Mouse (Mus musculus) neural tube, embryonic 11.5 days (tissue): ENCODE measurements at regions not wholly inside any gene's neighbourhood (a gene's known extent, or its start where the extent isn't known, plus 50 kb on each side); places are given as distances from the start of the nearest gene placed in this dataset.

ENCODE experiments used
- ATAC-seq: fragments of 200-750 bp; cut with Nextera tagmentation; 2 replicates; pipeline ENCODE4 v1.8.0; 2017; ENCODE audit warnings: moderate number of reproducible peaks, mild to moderate bottlenecking, moderate TSS enrichment, moderate library complexity; ENCODE audit not compliant: insufficient read depth, low FRiP score, low TSS enrichment
- DNase-seq: peaks from one replicate; pipeline ENCODE4 v3.0.0-alpha.2; 2015; ENCODE audit warnings: low spot score
- H3K27ac ChIP-seq: fragments of 300-500 bp; sonication (generic); 2 replicates; pipeline ENCODE4 v1.5.1; 2014; ENCODE audit warnings: low read depth, mild to moderate bottlenecking, low read length
- H3K27me3 ChIP-seq: fragments of 300-500 bp; sonication (generic); 2 replicates; pipeline ENCODE4 v1.6.1; 2014; ENCODE audit warnings: mild to moderate bottlenecking, low read length, mixed read lengths; ENCODE audit not compliant: control insufficient read depth, insufficient read depth
- H3K36me3 ChIP-seq: fragments of 300-500 bp; sonication (generic); 2 replicates; pipeline ENCODE4 v1.6.1; 2014; ENCODE audit warnings: mild to moderate bottlenecking, low read length, moderate library complexity, mixed read lengths; ENCODE audit not compliant: control insufficient read depth, insufficient read depth
- H3K4me1 ChIP-seq: fragments of 300-500 bp; sonication (generic); 2 replicates; pipeline ENCODE4 v1.6.1; 2014; ENCODE audit warnings: low read length, mixed read lengths; ENCODE audit not compliant: control insufficient read depth, insufficient read depth
- H3K4me2 ChIP-seq: fragments of 300-500 bp; sonication (generic); 2 replicates; pipeline ENCODE4 v1.6.1; 2014; ENCODE audit warnings: low read depth, mild to moderate bottlenecking, moderate library complexity
- H3K4me3 ChIP-seq: fragments of 300-500 bp; sonication (generic); 2 replicates; pipeline ENCODE4 v1.5.1; 2014; ENCODE audit warnings: low read depth, low read length
- H3K9ac ChIP-seq: fragments of 300-500 bp; sonication (generic); 2 replicates; pipeline ENCODE4 v1.6.1; 2014; ENCODE audit warnings: mild to moderate bottlenecking, low read length
- H3K9me3 ChIP-seq: fragments of 300-500 bp; sonication (generic); 2 replicates; pipeline ENCODE4 v1.6.1; 2016; ENCODE audit warnings: low read length; ENCODE audit not compliant: control insufficient read depth
- WGBS: fragments of 180-500 bp; shearing (Covaris S2); extraction: QIAGEN DNeasy Blood & Tissue Kit; methylation state at CpG from one replicate; pipeline ENCODE4 v1.1.7; 2014; 5-methylcytosine and 5-hydroxymethylcytosine counted together

DNA sequence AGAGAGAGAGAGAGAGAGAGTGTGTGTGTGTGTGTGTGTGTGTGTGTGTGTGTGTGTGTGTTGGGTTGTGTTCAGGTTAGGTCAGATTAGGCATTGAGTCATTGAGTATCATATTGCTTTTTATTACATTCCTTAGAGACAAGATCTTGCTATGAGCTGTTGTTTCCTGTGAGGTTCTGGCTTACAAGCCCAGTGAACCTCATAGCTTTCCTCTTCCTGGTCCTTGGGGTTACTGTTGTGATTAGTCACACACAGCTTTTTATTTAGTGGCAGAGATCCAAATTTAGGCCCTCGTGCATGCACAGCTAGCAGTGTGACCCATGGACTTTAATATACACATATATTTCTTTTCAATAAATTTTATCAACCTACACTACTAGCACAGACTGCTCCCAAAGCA lies 120.3 kb upstream of the Gm12666 start:
- no peaks in the 10 kb centered on the region for H3K36me3 ChIP-seq
- ATAC-seq (no peak), DNase-seq (no peak)
- H3K9ac ChIP-seq: no peak overlapping the region
- no peak overlapping the region for H3K4me3 ChIP-seq
- H3K4me2 ChIP-seq: no peak overlapping the region
- H3K9me3 ChIP-seq: no peaks in the 10 kb centered on the region
- H3K27me3 ChIP-seq: no peaks in the 10 kb centered on the region
- no peak overlapping the region for H3K27ac ChIP-seq
- WGBS: 56% methylated on average over 1 of the region's 1 CpGs
- no peaks in the 10 kb centered on the region for H3K4me1 ChIP-seq

DNA sequence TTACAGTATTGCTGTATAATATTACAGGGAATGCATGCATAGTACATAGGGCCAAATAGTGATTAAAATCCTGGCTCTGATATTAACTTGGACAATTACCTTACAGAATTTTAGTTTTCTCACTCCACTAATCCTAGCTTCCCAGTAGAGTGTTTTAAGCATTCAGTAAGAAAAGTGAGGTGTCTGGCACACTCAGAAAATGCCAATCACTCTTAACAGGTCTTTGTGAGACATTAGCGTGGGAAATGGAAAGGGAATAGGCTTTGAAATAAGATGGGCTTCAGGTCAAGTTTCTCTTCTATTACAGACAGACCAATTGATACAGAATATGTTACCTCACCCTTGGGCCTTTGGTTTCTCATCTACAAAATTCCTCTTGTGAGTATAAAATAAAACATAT lies 74.3 kb upstream of the Gm12666 start:
- Histone ChIP-seq H3K4me1 (no peaks in the 10 kb centered on the region), H3K27me3 (no peaks in the 10 kb centered on the region), H3K4me3 (no peak overlapping the region), H3K9ac (no peak overlapping the region), H3K27ac (no peak overlapping the region), H3K36me3 (no peaks in the 10 kb centered on the region), H3K9me3 (no peaks in the 10 kb centered on the region), H3K4me2 (no peak overlapping the region)
- no peak for ATAC-seq
- no peak for DNase-seq
- WGBS: 97% methylated on average over 1 of the region's 1 CpGs

- DNase-seq: no peak
- Histone ChIP-seq H3K4me3 (no peak overlapping the region), H3K9me3 (no peaks in the 10 kb centered on the region), H3K4me2 (no peak overlapping the region), H3K27me3 (no peaks in the 10 kb centered on the region), H3K36me3 (no peaks in the 10 kb centered on the region), H3K27ac (no peak overlapping the region), H3K9ac (no peak overlapping the region), H3K4me1 (no peaks in the 10 kb centered on the region)
- WGBS: 8% methylated on average over 1 of the region's 1 CpGs
- ATAC-seq: peak; percentile 67
Observed at GRCm38 (mm10) chr4:92246800-92247199, 55.3 kb upstream of the Gm12666 start.
